Comparison of ENCODE assay signal across 25 mouse cellular contexts in the genomic region with DNA sequence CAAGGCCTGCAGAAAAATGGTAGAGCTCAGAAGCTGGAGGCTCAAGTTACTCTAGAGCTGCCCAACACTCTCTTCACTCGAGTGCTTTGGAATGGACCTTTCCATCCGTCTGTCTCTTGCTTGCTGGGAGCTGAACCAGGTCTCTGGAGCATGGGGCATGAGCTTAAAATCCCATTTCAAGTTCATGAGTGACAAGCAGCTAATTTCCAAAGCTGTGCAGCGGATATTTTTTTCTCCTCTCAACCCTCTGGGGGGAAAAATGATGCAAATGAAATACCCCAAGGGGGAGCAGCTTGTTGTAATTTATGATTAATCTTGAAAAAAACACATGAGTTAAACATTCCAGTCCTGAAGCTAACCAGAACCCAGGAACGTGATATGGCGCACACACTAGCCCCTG.
"Had no signal": no experiment of that assay in that cellular context is flagged by ENCODE, and none has a peak within 500 bp of the region (broad histone marks: within the 10 kb centered on the region; RNA-seq: fewer than 3 reads in every experiment).

No protein-coding gene starts in this region.

- H3K4me3 ChIP-seq: heart, adult 2 months; heart, embryonic 13.5 days; heart, embryonic 15.5 days; hindbrain, embryonic 13.5 days; hindbrain, embryonic 15.5 days; limb, embryonic 13.5 days; limb, embryonic 15.5 days; liver, embryonic 12.5 days had no signal

- DNase-seq: gastrocnemius, postnatal 14 days; gastrocnemius, postnatal 36 days; heart, adult 11 months; heart, adult 2 months; heart, postnatal 14 days; heart, postnatal 36 days; kidney, adult 11 months; kidney, adult 2 months; kidney, postnatal 10 days; kidney, postnatal 25 days; kidney, postnatal 4 days; layer of hippocampus, adult 9-11 months; layer of hippocampus, postnatal 36 days; left cerebral cortex, postnatal 4 days had no signal

- ATAC-seq: hindbrain, postnatal 0 days; intestine, embryonic 16.5 days; liver, embryonic 12.5 days had no signal

- H3K9me3 ChIP-seq: heart, embryonic 15.5 days; hindbrain, embryonic 15.5 days; limb, embryonic 15.5 days; liver, embryonic 12.5 days had no signal

- H3K36me3 ChIP-seq: heart, embryonic 13.5 days; heart, embryonic 15.5 days; hindbrain, embryonic 13.5 days; hindbrain, embryonic 15.5 days; limb, embryonic 15.5 days; liver, embryonic 12.5 days had no signal

- H3K27ac ChIP-seq: heart, adult 2 months; heart, embryonic 13.5 days; heart, embryonic 15.5 days; hindbrain, embryonic 13.5 days; hindbrain, embryonic 15.5 days; hindbrain, postnatal 0 days; limb, embryonic 13.5 days; limb, embryonic 15.5 days; liver, embryonic 12.5 days; liver, embryonic 14.5 days had no signal

- H3K9ac ChIP-seq: heart, embryonic 13.5 days; heart, embryonic 15.5 days; hindbrain, embryonic 13.5 days; hindbrain, embryonic 15.5 days; limb, embryonic 13.5 days; limb, embryonic 15.5 days; liver, embryonic 12.5 days; liver, embryonic 14.5 days had no signal

- H3K4me2 ChIP-seq: heart, embryonic 11.5 days; heart, embryonic 13.5 days; heart, embryonic 15.5 days; hindbrain, embryonic 13.5 days; hindbrain, embryonic 15.5 days; limb, embryonic 13.5 days; limb, embryonic 15.5 days; liver, embryonic 12.5 days had no signal

- H3K27me3 ChIP-seq: heart, embryonic 13.5 days; heart, embryonic 15.5 days; hindbrain, embryonic 13.5 days; hindbrain, embryonic 15.5 days; limb, embryonic 15.5 days; liver, embryonic 12.5 days had no signal

- H3K4me1 ChIP-seq: heart, embryonic 13.5 days; heart, embryonic 15.5 days; limb, embryonic 15.5 days had no signal
